Mouse (Mus musculus): ENCODE measurements around the gene Cd68. TPM values are rescaled to one million over a fixed set of nuclear protein-coding genes. Genes with fewer than 3 reads are reported as not detected.
A peak's percentile ranks its signal among the peaks of the same experiment; 100 is the strongest.

The Cd68 gene
- polyA plus RNA-seq, 2 experiments = 16.6 to 20.5 TPM

MicroRNAs encoded within 50 kb of the gene (microRNA counts, 519-probe panel; counts per million panel counts)
- microRNA mmu-miR-1934 = not detected
- 2,735 counts per million, percentile 48 among the panel's probes with 10 or more counts for microRNA mmu-miR-467f

Small RNA genes within 50 kb of the gene (microRNA-seq; reads per million reads assigned to microRNA genes)
- 2.7 reads per million, percentile 5 among the genes with 10 or more reads in this experiment for gene Mir1934
- gene Mir467f = not detected

Other genes with a start within 250 kb of the Cd68 start
Only the 30 nearest of the 34 such genes appear.
- 4.5 and 4.7 TPM in 2 replicates for gene Dnah2, start 117.0 kb downstream of the Cd68 start, polyA plus RNA-seq (2012; rRNA removed)
- 3.6 and 4.2 TPM in 2 replicates for gene Dnah2, start 117.0 kb downstream of the Cd68 start, polyA plus RNA-seq (2014; fragmentation: Nextera tagmentation; extraction: Ambion mirVana)
- gene Efnb3, start 105.9 kb downstream of the Cd68 start, polyA plus RNA-seq (2012; rRNA removed) = 57.6 and 78.1 TPM in 2 replicates
- 12.7 and 14.6 TPM in 2 replicates for gene Efnb3, start 105.9 kb downstream of the Cd68 start, polyA plus RNA-seq (2014; fragmentation: Nextera tagmentation; extraction: Ambion mirVana)
- 19.0 and 25.1 TPM in 2 replicates for gene Wrap53, start 85.9 kb downstream of the Cd68 start, polyA plus RNA-seq (2012; rRNA removed)
- gene Wrap53, start 85.9 kb downstream of the Cd68 start, polyA plus RNA-seq (2014; fragmentation: Nextera tagmentation; extraction: Ambion mirVana) = 20.6 and 20.8 TPM in 2 replicates
- gene Trp53, start 85.8 kb downstream of the Cd68 start, polyA plus RNA-seq (2012; rRNA removed) = 173 and 200 TPM in 2 replicates
- gene Trp53, start 85.8 kb downstream of the Cd68 start, polyA plus RNA-seq (2014; fragmentation: Nextera tagmentation; extraction: Ambion mirVana) = 138 and 155 TPM in 2 replicates
- 17.9 and 20.6 TPM in 2 replicates for gene Atp1b2, start 60.2 kb downstream of the Cd68 start, polyA plus RNA-seq (2012; rRNA removed)
- 9.1 and 10.4 TPM in 2 replicates for gene Atp1b2, start 60.2 kb downstream of the Cd68 start, polyA plus RNA-seq (2014; fragmentation: Nextera tagmentation; extraction: Ambion mirVana)
- gene Shbg, start 48.2 kb downstream of the Cd68 start, polyA plus RNA-seq (2012; rRNA removed) = 0.05 TPM in 1 of 2 replicates, not detected in the other
- not detected in 2 replicates for gene Shbg, start 48.2 kb downstream of the Cd68 start, polyA plus RNA-seq (2014; fragmentation: Nextera tagmentation; extraction: Ambion mirVana)
- 14.2 and 21.1 TPM in 2 replicates for gene Sat2, start 44.1 kb downstream of the Cd68 start, polyA plus RNA-seq (2012; rRNA removed)
- 16.5 and 20.1 TPM in 2 replicates for gene Sat2, start 44.1 kb downstream of the Cd68 start, polyA plus RNA-seq (2014; fragmentation: Nextera tagmentation; extraction: Ambion mirVana)
- gene Fxr2, start 33.2 kb downstream of the Cd68 start, polyA plus RNA-seq (2012; rRNA removed) = 122 and 125 TPM in 2 replicates
- 28.9 and 33.8 TPM in 2 replicates for gene Fxr2, start 33.2 kb downstream of the Cd68 start, polyA plus RNA-seq (2014; fragmentation: Nextera tagmentation; extraction: Ambion mirVana)
- gene Sox15, start 10.8 kb downstream of the Cd68 start, polyA plus RNA-seq (2012; rRNA removed) = 1.5 and 2.1 TPM in 2 replicates
- gene Sox15, start 10.8 kb downstream of the Cd68 start, polyA plus RNA-seq (2014; fragmentation: Nextera tagmentation; extraction: Ambion mirVana) = 1.0 and 3.0 TPM in 2 replicates
- gene Mpdu1, start 3.5 kb downstream of the Cd68 start, polyA plus RNA-seq (2012; rRNA removed) = 117 and 155 TPM in 2 replicates
- gene Mpdu1, start 3.5 kb downstream of the Cd68 start, polyA plus RNA-seq (2014; fragmentation: Nextera tagmentation; extraction: Ambion mirVana) = 28.9 and 30.8 TPM in 2 replicates
- 887 and 919 TPM in 2 replicates for gene Eif4a1, start 6.3 kb upstream of the Cd68 start, polyA plus RNA-seq (2012; rRNA removed)
- gene Eif4a1, start 6.3 kb upstream of the Cd68 start, polyA plus RNA-seq (2014; fragmentation: Nextera tagmentation; extraction: Ambion mirVana) = 547 and 561 TPM in 2 replicates
- 172 and 297 TPM in 2 replicates for gene Senp3, start 15.9 kb upstream of the Cd68 start, polyA plus RNA-seq (2012; rRNA removed)
- gene Senp3, start 15.9 kb upstream of the Cd68 start, polyA plus RNA-seq (2014; fragmentation: Nextera tagmentation; extraction: Ambion mirVana) = 95.4 and 99.0 TPM in 2 replicates
- gene Tnfsf13, start 19.6 kb upstream of the Cd68 start, polyA plus RNA-seq (2012; rRNA removed) = 4.4 and 5.2 TPM in 2 replicates
- gene Tnfsf13, start 19.6 kb upstream of the Cd68 start, polyA plus RNA-seq (2014; fragmentation: Nextera tagmentation; extraction: Ambion mirVana) = 0.77 and 0.98 TPM in 2 replicates
- gene Tnfsf12, start 29.7 kb upstream of the Cd68 start, polyA plus RNA-seq (2012; rRNA removed) = 22.9 and 31.6 TPM in 2 replicates
- gene Tnfsf12, start 29.7 kb upstream of the Cd68 start, polyA plus RNA-seq (2014; fragmentation: Nextera tagmentation; extraction: Ambion mirVana) = 13.7 and 15.2 TPM in 2 replicates
- gene Tnfsfm13, start 29.9 kb upstream of the Cd68 start, polyA plus RNA-seq (2012; rRNA removed) = 3.8 and 6.9 TPM in 2 replicates
- gene Tnfsfm13, start 29.9 kb upstream of the Cd68 start, polyA plus RNA-seq (2014; fragmentation: Nextera tagmentation; extraction: Ambion mirVana) = 5.9 and 6.6 TPM in 2 replicates
- 76.6 and 100 TPM in 2 replicates for gene Polr2a, start 92.5 kb upstream of the Cd68 start, polyA plus RNA-seq (2012; rRNA removed)
- 40.7 and 45.3 TPM in 2 replicates for gene Polr2a, start 92.5 kb upstream of the Cd68 start, polyA plus RNA-seq (2014; fragmentation: Nextera tagmentation; extraction: Ambion mirVana)
- 0.14 and 0.23 TPM in 2 replicates for gene Slc35g3, start 95.8 kb upstream of the Cd68 start, polyA plus RNA-seq (2012; rRNA removed)
- 0.21 TPM in 1 of 2 replicates, not detected in the other for gene Slc35g3, start 95.8 kb upstream of the Cd68 start, polyA plus RNA-seq (2014; fragmentation: Nextera tagmentation; extraction: Ambion mirVana)
- 12.8 and 14.3 TPM in 2 replicates for gene Zbtb4, start 99.8 kb upstream of the Cd68 start, polyA plus RNA-seq (2012; rRNA removed)
- 4.1 and 5.0 TPM in 2 replicates for gene Zbtb4, start 99.8 kb upstream of the Cd68 start, polyA plus RNA-seq (2014; fragmentation: Nextera tagmentation; extraction: Ambion mirVana)
- gene Chrnb1, start 129.8 kb upstream of the Cd68 start, polyA plus RNA-seq (2012; rRNA removed) = 69.4 and 81.0 TPM in 2 replicates
- gene Chrnb1, start 129.8 kb upstream of the Cd68 start, polyA plus RNA-seq (2014; fragmentation: Nextera tagmentation; extraction: Ambion mirVana) = 14.1 and 19.0 TPM in 2 replicates
- 17.2 and 17.5 TPM in 2 replicates for gene Fgf11, start 135.7 kb upstream of the Cd68 start, polyA plus RNA-seq (2012; rRNA removed)
- gene Fgf11, start 135.7 kb upstream of the Cd68 start, polyA plus RNA-seq (2014; fragmentation: Nextera tagmentation; extraction: Ambion mirVana) = 2.2 and 3.4 TPM in 2 replicates
- 1.8 TPM in 2 replicates for gene Tmem102, start 139.5 kb upstream of the Cd68 start, polyA plus RNA-seq (2012; rRNA removed)
- 5.4 and 5.9 TPM in 2 replicates for gene Tmem102, start 139.5 kb upstream of the Cd68 start, polyA plus RNA-seq (2014; fragmentation: Nextera tagmentation; extraction: Ambion mirVana)
- gene Gm39566, start 149.1 kb upstream of the Cd68 start, polyA plus RNA-seq (2012; rRNA removed) = not detected in 2 replicates
- not detected in 2 replicates for gene Gm39566, start 149.1 kb upstream of the Cd68 start, polyA plus RNA-seq (2014; fragmentation: Nextera tagmentation; extraction: Ambion mirVana)
- gene Spem2, start 152.3 kb upstream of the Cd68 start, polyA plus RNA-seq (2012; rRNA removed) = not detected in 2 replicates
- gene Spem2, start 152.3 kb upstream of the Cd68 start, polyA plus RNA-seq (2014; fragmentation: Nextera tagmentation; extraction: Ambion mirVana) = not detected in 2 replicates
- 0.65 and 0.79 TPM in 2 replicates for gene Spem1, start 156.0 kb upstream of the Cd68 start, polyA plus RNA-seq (2012; rRNA removed)
- 0.18 TPM in 1 of 2 replicates, not detected in the other for gene Spem1, start 156.0 kb upstream of the Cd68 start, polyA plus RNA-seq (2014; fragmentation: Nextera tagmentation; extraction: Ambion mirVana)
- 96.0 and 123 TPM in 2 replicates for gene Nlgn2, start 171.6 kb upstream of the Cd68 start, polyA plus RNA-seq (2012; rRNA removed)
- 11.1 and 13.4 TPM in 2 replicates for gene Nlgn2, start 171.6 kb upstream of the Cd68 start, polyA plus RNA-seq (2014; fragmentation: Nextera tagmentation; extraction: Ambion mirVana)
- 240 and 292 TPM in 2 replicates for gene Tmem256, start 172.4 kb upstream of the Cd68 start, polyA plus RNA-seq (2012; rRNA removed)
- 368 and 382 TPM in 2 replicates for gene Tmem256, start 172.4 kb upstream of the Cd68 start, polyA plus RNA-seq (2014; fragmentation: Nextera tagmentation; extraction: Ambion mirVana)
- 190 and 214 TPM in 2 replicates for gene Plscr3, start 180.2 kb upstream of the Cd68 start, polyA plus RNA-seq (2012; rRNA removed)
- 137 and 140 TPM in 2 replicates for gene Plscr3, start 180.2 kb upstream of the Cd68 start, polyA plus RNA-seq (2014; fragmentation: Nextera tagmentation; extraction: Ambion mirVana)
- 2.8 TPM in 2 replicates for gene Tnk1, start 192.6 kb upstream of the Cd68 start, polyA plus RNA-seq (2012; rRNA removed)
- 3.2 and 3.3 TPM in 2 replicates for gene Tnk1, start 192.6 kb upstream of the Cd68 start, polyA plus RNA-seq (2014; fragmentation: Nextera tagmentation; extraction: Ambion mirVana)
- not detected in 2 replicates for gene Tmem95, start 211.9 kb upstream of the Cd68 start, polyA plus RNA-seq (2012; rRNA removed)
- gene Tmem95, start 211.9 kb upstream of the Cd68 start, polyA plus RNA-seq (2014; fragmentation: Nextera tagmentation; extraction: Ambion mirVana) = not detected in 2 replicates
- 5.1 and 5.3 TPM in 2 replicates for gene Kctd11, start 215.3 kb upstream of the Cd68 start, polyA plus RNA-seq (2012; rRNA removed)
- gene Kctd11, start 215.3 kb upstream of the Cd68 start, polyA plus RNA-seq (2014; fragmentation: Nextera tagmentation; extraction: Ambion mirVana) = 6.0 and 6.5 TPM in 2 replicates